Mouse (Mus musculus) cerebellum, postnatal 36 days (tissue): ENCODE data around the gene Atf6b.

Experiments used
- DNase-seq, 2 experiments: peaks; one replicate each; pipeline ENCODE4 v3.0.0; 2021 to 2022; ENCODE audit warnings: mixed read lengths in 2 of 2

Atf6b gene

GRCm38 (mm10) chr17:34671151-34672066 lies 24.5 kb downstream of the Atf6b start:
- DNase-seq, result no peak

GRCm38 (mm10) chr17:34672246-34672792 lies 25.4 kb downstream of the Atf6b start:
- DNase-seq, result no peak

- DNase-seq, result no peak
Measured at GRCm38 (mm10) chr17:34673139-34673538, 26.2 kb downstream of the Atf6b start.

GRCm38 (mm10) chr17:34674524-34675204 lies 27.7 kb downstream of the Atf6b start:
- DNase-seq, result no peak

GRCm38 (mm10) chr17:34675205-34676092 lies 28.5 kb downstream of the Atf6b start:
- DNase-seq, result no peak

- no peak for DNase-seq
Measured at GRCm38 (mm10) chr17:34676093-34676460, 29.1 kb downstream of the Atf6b start.

GRCm38 (mm10) chr17:34676671-34677070 lies 29.7 kb downstream of the Atf6b start:
- no peak for DNase-seq

GRCm38 (mm10) chr17:34680191-34680590 lies 33.2 kb downstream of the Atf6b start:
- DNase-seq, result no peak

GRCm38 (mm10) chr17:34680621-34681020 lies 33.7 kb downstream of the Atf6b start:
- DNase-seq, result no peak

- DNase-seq, result no peak
Measured at GRCm38 (mm10) chr17:34681132-34681571, 34.2 kb downstream of the Atf6b start.

- no peak for DNase-seq
Measured at GRCm38 (mm10) chr17:34681881-34682536, 35.1 kb downstream of the Atf6b start.

GRCm38 (mm10) chr17:34683179-34683578 lies 36.2 kb downstream of the Atf6b start:
- DNase-seq, result no peak

- DNase-seq, result no peak
Measured at GRCm38 (mm10) chr17:34683686-34684220, 36.8 kb downstream of the Atf6b start.

GRCm38 (mm10) chr17:34684253-34684893 lies 37.4 kb downstream of the Atf6b start:
- DNase-seq, result no peak

- peak in 1 of 2 experiments; percentile 11 for DNase-seq
Measured at GRCm38 (mm10) chr17:34685120-34686110, 38.5 kb downstream of the Atf6b start.

GRCm38 (mm10) chr17:34688889-34689288 lies 41.9 kb downstream of the Atf6b start:
- no peak for DNase-seq

GRCm38 (mm10) chr17:34690458-34690857 lies 43.5 kb downstream of the Atf6b start:
- no peak for DNase-seq

GRCm38 (mm10) chr17:34692906-34693305 lies 46.0 kb downstream of the Atf6b start:
- no peak for DNase-seq

GRCm38 (mm10) chr17:34699575-34700408 lies 52.8 kb downstream of the Atf6b start:
- DNase-seq, result no peak
